Mouse (Mus musculus) myocyte (in vitro differentiated cells): ENCODE measurements around the gene Pla2g7. TPM values are rescaled to one million over a fixed set of nuclear protein-coding genes. Genes with fewer than 3 reads are reported as not detected.

Experiments used
- H3K27me3 ChIP-seq: one replicate; pipeline ENCODE4 v1.6.1; 2011; ENCODE audit not compliant: control insufficient read depth, insufficient read depth, insufficient read length
- H3K36me3 ChIP-seq: one replicate; pipeline ENCODE4 v1.6.1; 2011; ENCODE audit not compliant: control insufficient read depth, insufficient read depth
- H3K4me2 ChIP-seq: one replicate; pipeline ENCODE4 v1.6.1; 2011; ENCODE audit warnings: low read depth, control low read depth
- H3K4me3 ChIP-seq: one replicate; pipeline ENCODE4 v1.5.1; 2011; ENCODE audit warnings: mild to moderate bottlenecking, control low read depth, moderate library complexity
- H3K79me2 ChIP-seq: one replicate; pipeline ENCODE4 v1.6.1; 2011; ENCODE audit not compliant: control insufficient read depth, insufficient read depth
- H3ac ChIP-seq: one replicate; pipeline ENCODE4 v1.6.1; 2011; ENCODE audit not compliant: control insufficient read depth, insufficient read length
- CEBPB ChIP-seq: IDR thresholded peaks from 2 replicates; pipeline ENCODE4 v1.6.1; 2011; ENCODE audit warnings: mild to moderate bottlenecking, moderate library complexity; ENCODE audit not compliant: poor library complexity, insufficient read depth, severe bottlenecking
- E2F4 ChIP-seq: IDR thresholded peaks from one replicate; pipeline ENCODE4 v1.6.1; 2011; ENCODE audit warnings: mild to moderate bottlenecking, control low read depth, moderate library complexity; ENCODE audit not compliant: insufficient read depth
- MAX ChIP-seq: IDR thresholded peaks from one replicate; pipeline ENCODE4 v1.6.1; 2011; ENCODE audit warnings: low read depth, mild to moderate bottlenecking, control low read depth
- MYOD1 ChIP-seq, 3 experiments: IDR thresholded peaks; one replicate each; pipeline ENCODE4 v1.6.1; 2011; ENCODE audit warnings: control low read depth in 2 of 3, low read depth in 2 of 3, mild to moderate bottlenecking in 2 of 3, moderate library complexity in 1 of 3; ENCODE audit not compliant: insufficient read length in 2 of 3, control insufficient read depth in 1 of 3
- POLR2A ChIP-seq: IDR thresholded peaks from one replicate; pipeline ENCODE4 v1.6.1; 2011; ENCODE audit warnings: low read depth, mild to moderate bottlenecking, control low read depth, moderate library complexity; ENCODE audit not compliant: insufficient read length
- POLR2AphosphoS2 ChIP-seq: IDR thresholded peaks from one replicate; pipeline ENCODE4 v1.6.1; 2011; ENCODE audit warnings: low read depth, control low read depth; ENCODE audit not compliant: insufficient read length
- REST ChIP-seq: IDR thresholded peaks from one replicate; pipeline ENCODE4 v1.6.1; 2011; ENCODE audit warnings: mild to moderate bottlenecking, control low read depth, moderate library complexity; ENCODE audit not compliant: insufficient read depth, insufficient read length
- SRF ChIP-seq: IDR thresholded peaks from one replicate; pipeline ENCODE4 v1.6.1; 2011; ENCODE audit warnings: low read depth; ENCODE audit not compliant: control insufficient read depth, insufficient read length
- TCF12 ChIP-seq: IDR thresholded peaks from one replicate; pipeline ENCODE4 v1.6.1; 2011; ENCODE audit warnings: mild to moderate bottlenecking, control low read depth; ENCODE audit not compliant: poor library complexity, insufficient read depth, severe bottlenecking
- TCF3 ChIP-seq: IDR thresholded peaks from one replicate; pipeline ENCODE4 v1.6.1; 2011; ENCODE audit warnings: low read depth, control low read depth; ENCODE audit not compliant: insufficient read length
- USF1 ChIP-seq: IDR thresholded peaks from one replicate; pipeline ENCODE4 v1.6.1; 2011; ENCODE audit warnings: low read depth, mild to moderate bottlenecking, control low read depth, moderate library complexity
- polyA plus RNA-seq: library from polyadenylated mRNA; unstranded; fragments of >200 nt; fragmentation: generic; extraction: Trizol; gene quantifications from one replicate; pipeline ENCODE4 v1.2.1, GENCODE M21; 2012; ENCODE audit warnings: missing spikeins

Pla2g7 gene
- polyA plus RNA-seq, 1 experiment: 3.4 TPM

DNA sequence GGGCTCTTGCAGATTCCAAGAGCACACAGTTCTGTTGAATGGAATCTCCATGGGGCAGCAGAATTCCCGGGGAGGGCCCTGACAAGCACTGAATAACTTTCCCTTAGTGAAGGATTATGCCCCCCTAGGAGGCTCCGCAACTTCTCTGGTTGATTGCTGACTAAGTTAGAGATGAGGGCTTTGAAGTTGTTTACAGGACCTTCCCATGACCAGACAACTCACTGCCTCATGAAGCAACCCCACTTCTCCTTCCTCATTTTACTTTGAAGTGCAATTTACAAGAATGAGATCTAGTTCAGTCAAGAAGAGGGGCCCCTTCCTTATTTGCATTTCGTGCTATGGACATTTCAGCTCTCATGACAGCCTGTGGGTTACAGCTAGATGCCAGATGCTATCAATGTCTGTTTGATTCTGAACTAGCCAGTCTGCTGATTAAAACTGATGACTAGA, 5.8 kb downstream of the Pla2g7 start:
- H3K36me3 ChIP-seq: no peaks in the 10 kb centered on the region
- no peaks in the 10 kb centered on the region for H3K27me3 ChIP-seq
- no peak overlapping the region for H3K4me3 ChIP-seq
- no peaks in the 10 kb centered on the region for H3K79me2 ChIP-seq
- no peak overlapping the region for H3ac ChIP-seq
- TF ChIP-seq E2F4: no peak
- H3K4me2 ChIP-seq: no peak overlapping the region

DNA sequence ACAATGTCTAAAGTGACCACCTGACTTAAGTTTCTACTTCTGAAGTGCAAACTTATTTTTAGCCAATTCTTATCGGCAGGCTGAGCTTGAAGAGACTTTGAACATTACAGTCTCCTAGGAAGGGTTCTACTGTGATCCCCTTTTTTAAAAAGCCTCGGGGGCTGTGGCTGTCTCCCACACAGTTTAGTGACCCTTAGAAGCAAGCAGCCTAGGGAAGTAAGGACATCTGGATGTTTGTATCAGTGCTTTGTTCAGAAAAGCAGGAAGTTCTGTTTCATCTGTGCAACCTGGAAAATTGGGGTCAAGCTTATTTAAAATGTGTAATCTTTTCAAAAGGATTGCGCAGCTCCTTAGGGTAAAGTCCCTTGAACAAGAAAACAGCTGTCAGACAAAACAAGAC, 12.6 kb downstream of the Pla2g7 start:
- Histone ChIP-seq H3ac (no peak overlapping the region), H3K4me2 (no peak overlapping the region), H3K4me3 (no peak overlapping the region), H3K79me2 (no peaks in the 10 kb centered on the region), H3K27me3 (no peaks in the 10 kb centered on the region), H3K36me3 (no peaks in the 10 kb centered on the region)
- no peak for TF ChIP-seq CEBPB
- TF ChIP-seq E2F4: no peak
- no peak for TF ChIP-seq POLR2A
- no peak for TF ChIP-seq REST
- no peak for TF ChIP-seq SRF
- TF ChIP-seq TCF3: no peak
- TF ChIP-seq MAX: no peak
- TF ChIP-seq POLR2AphosphoS2: no peak
- no peak for TF ChIP-seq TCF12
- TF ChIP-seq USF1: no peak

DNA sequence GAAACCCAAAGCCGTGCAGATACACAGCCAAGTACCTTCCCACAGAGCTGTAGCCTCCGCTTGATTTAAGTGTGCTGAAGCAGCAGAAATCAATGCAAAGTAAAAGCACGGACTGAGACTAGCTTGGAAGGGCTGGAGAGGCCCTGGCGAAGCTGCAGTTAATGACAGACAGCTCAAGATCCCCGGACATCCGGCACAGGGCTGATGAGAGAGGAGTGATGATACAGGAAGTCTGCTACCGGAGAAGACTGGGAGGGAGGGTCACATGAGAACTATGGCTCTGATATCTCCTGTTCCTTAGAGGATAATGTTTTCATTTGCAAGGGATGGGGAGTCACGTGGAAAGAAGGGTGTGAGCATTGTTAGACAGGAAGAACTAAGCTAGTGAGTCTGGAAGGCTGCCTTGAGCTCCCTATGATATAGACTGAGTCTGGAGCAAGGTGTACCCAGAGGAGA, 13.1 kb downstream of the Pla2g7 start:
- H3K4me3 ChIP-seq: no peak overlapping the region
- no peak overlapping the region for H3ac ChIP-seq
- no peaks in the 10 kb centered on the region for H3K27me3 ChIP-seq
- H3K36me3 ChIP-seq: no peaks in the 10 kb centered on the region
- no peak overlapping the region for H3K4me2 ChIP-seq
- TF ChIP-seq USF1: no peak
- no peaks in the 10 kb centered on the region for H3K79me2 ChIP-seq

GRCm38 (mm10) chr17:43584771-43585170, 16.9 kb downstream of the Pla2g7 start:
- TF ChIP-seq E2F4: no peak
- no peak overlapping the region for H3K4me3 ChIP-seq
- no peaks in the 10 kb centered on the region for H3K36me3 ChIP-seq
- no peak overlapping the region for H3ac ChIP-seq
- H3K4me2 ChIP-seq: no peak overlapping the region
- no peaks in the 10 kb centered on the region for H3K27me3 ChIP-seq
- no peaks in the 10 kb centered on the region for H3K79me2 ChIP-seq

GRCm38 (mm10) chr17:43587278-43587677, 19.4 kb downstream of the Pla2g7 start:
- Histone ChIP-seq H3K27me3 (no peaks in the 10 kb centered on the region), H3K4me3 (no peak overlapping the region), H3K36me3 (no peaks in the 10 kb centered on the region), H3ac (no peak overlapping the region), H3K4me2 (no peak overlapping the region), H3K79me2 (no peaks in the 10 kb centered on the region)
- TF ChIP-seq CEBPB (no peak), SRF (no peak)

GRCm38 (mm10) chr17:43589750-43590149, 21.9 kb downstream of the Pla2g7 start:
- Histone ChIP-seq H3K4me3 (no peak overlapping the region), H3K36me3 (no peaks in the 10 kb centered on the region), H3K79me2 (no peaks in the 10 kb centered on the region), H3ac (no peak overlapping the region), H3K27me3 (no peaks in the 10 kb centered on the region), H3K4me2 (no peak overlapping the region)
- TF ChIP-seq POLR2A: no peak
- no peak for TF ChIP-seq MAX
- TF ChIP-seq USF1: no peak
- TF ChIP-seq TCF3: no peak
- TF ChIP-seq REST: no peak

GRCm38 (mm10) chr17:43590531-43590930, 22.6 kb downstream of the Pla2g7 start:
- Histone ChIP-seq H3K27me3 (no peaks in the 10 kb centered on the region), H3K79me2 (no peaks in the 10 kb centered on the region), H3K4me2 (no peak overlapping the region), H3K4me3 (no peak overlapping the region), H3ac (no peak overlapping the region), H3K36me3 (no peaks in the 10 kb centered on the region)
- TF ChIP-seq TCF3: no peak
- no peak for TF ChIP-seq CEBPB
- no peak for TF ChIP-seq USF1
- TF ChIP-seq POLR2A: no peak
- TF ChIP-seq MYOD1 (IDR thresholded peaks at IDR 0.05; ENCODE audit: control insufficient read depth in 1 of 3, insufficient read length in 2 of 3, low read depth in 2 of 3): no peak
- TF ChIP-seq SRF: no peak
- TF ChIP-seq REST: no peak
